Comparison of ENCODE assay signal across 9 mouse cellular contexts in the genomic region with DNA sequence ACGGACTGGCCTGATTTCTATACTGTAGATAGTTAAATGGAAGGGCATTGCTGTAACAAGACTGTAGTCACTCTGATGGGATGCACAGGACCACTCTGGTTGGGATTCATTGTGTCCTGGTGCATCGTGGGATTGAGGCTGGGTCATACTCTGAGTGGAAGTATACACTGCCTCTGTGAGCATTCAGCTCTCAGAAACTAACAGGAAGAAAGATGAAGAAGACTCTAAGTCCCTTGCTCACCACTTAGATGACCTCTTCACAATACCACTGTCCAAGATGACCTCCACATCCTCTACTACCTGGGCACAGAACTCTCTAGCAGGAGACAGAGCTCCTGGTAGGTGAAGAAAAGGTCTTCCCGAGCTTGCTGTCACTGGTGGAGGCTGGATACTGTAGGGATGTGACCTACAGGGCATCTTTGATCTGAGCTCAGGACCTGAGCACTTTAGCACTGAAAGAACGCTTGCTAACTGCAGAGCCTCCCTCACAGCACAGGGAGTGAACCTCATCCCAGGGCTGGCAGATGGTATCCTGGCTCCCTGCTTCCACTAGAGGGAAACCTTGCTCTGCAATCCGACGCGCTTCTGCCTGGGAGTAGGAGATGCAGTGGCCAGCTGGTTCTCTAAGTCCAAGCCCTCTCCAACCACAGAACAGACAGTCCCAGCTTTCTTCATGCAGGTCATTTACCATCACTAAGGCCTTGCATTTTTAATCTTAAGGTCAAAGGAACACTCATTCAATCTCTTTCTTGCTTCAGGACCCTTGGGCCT. TPM values are rescaled to one million over a fixed set of nuclear protein-coding genes. Genes with fewer than 3 reads are reported as not detected.
A peak's percentile ranks its signal among the peaks of the same experiment; 100 is the strongest.
DNase-seq lines count a peak whose midpoint lies in the region; ATAC-seq lines count a peak whose summit lies in the region.
"Had no signal": no experiment of that assay in that cellular context is flagged by ENCODE, and none has a peak within 500 bp of the region (broad histone marks: within the 10 kb centered on the region; RNA-seq: fewer than 3 reads in every experiment).

No protein-coding gene starts in this region.

- peaks cover 30% of the 10 kb centered on the region for H3K4me1 ChIP-seq in embryonic facial prominence, embryonic 13.5 days

- H3K9me3 ChIP-seq in embryonic facial prominence, embryonic 13.5 days, result no peaks in the 10 kb centered on the region

- H3K27ac ChIP-seq in embryonic facial prominence, embryonic 13.5 days, result no peak overlapping the region

- H3K27me3 ChIP-seq in embryonic facial prominence, embryonic 13.5 days, result peaks cover 3% of the 10 kb centered on the region; the same call in 1 of the 2 replicates

- ATAC-seq in embryonic facial prominence, embryonic 13.5 days (ENCODE audit: insufficient number of reproducible peaks, insufficient read depth, low FRiP score, low TSS enrichment, low read depth), result 0 out of 2 replicates have a peak, but pooled peaks have one; percentile 35

- H3K4me2 ChIP-seq in embryonic facial prominence, embryonic 13.5 days, result no peak overlapping the region

- peak; percentile 61 to 82 for DNase-seq in adrenal gland, adult (ENCODE audit: inconsistent age in 2 of 2, low spot score in 1 of 2)
- DNase-seq in adrenal gland, adult 8-10 months, result no peak
- DNase-seq in adrenal gland, postnatal 36 days, result peak; percentile 66 to 79
- peak; percentile 79 for DNase-seq in heart, postnatal 4 days
- DNase-seq in layer of hippocampus, adult 9-11 months, result peak; percentile 71
- DNase-seq in lung, postnatal 14 days, result peak; percentile 68
- DNase-seq in right cerebral cortex, adult 2 months (ENCODE audit: low spot score in 2 of 2), result peak; percentile 62 to 73

- WGBS in embryonic facial prominence, embryonic 13.5 days, result 18% methylated on average over 7 of the region's 7 CpGs

- H3K9ac ChIP-seq in embryonic facial prominence, embryonic 13.5 days, result no peak overlapping the region

- H3K4me3 ChIP-seq in embryonic facial prominence, embryonic 13.5 days, result no peak overlapping the region
- H3K4me3 ChIP-seq: myocyte had no signal

- H3K36me3 ChIP-seq in embryonic facial prominence, embryonic 13.5 days, result no peaks in the 10 kb centered on the region

RNA-seq across cellular contexts. Expression of a gene that starts 49.3 kb away (rescaled TPM):
- under 1 TPM; 0.30 to 0.80 (median 0.60) TPM for total RNA-seq in adrenal gland, adult 8-10 months (2022)
- total RNA-seq in adrenal gland, postnatal 36 days (2021), result under 1 TPM; 0.50 to 0.53 TPM
- polyA plus RNA-seq in embryonic facial prominence, embryonic 13.5 days (2015; fragmentation: Nextera tagmentation; extraction: Ambion mirVana), result 0.31 and 1.9 TPM in 2 replicates
- 1 to 10 TPM in 1 of 2 experiments, under 1 TPM in 1; 0.74 to 1.6 TPM for total RNA-seq in heart, postnatal 4 days (2021)
